Mouse (Mus musculus): ENCODE data around the gene Hoxb1. TPM values are rescaled to one million over a fixed set of nuclear protein-coding genes. Genes with fewer than 3 reads are reported as not detected.

Gene Hoxb1
- polyA plus RNA-seq, 1 experiment from 2014 or later, result 1.2 TPM

DNA sequence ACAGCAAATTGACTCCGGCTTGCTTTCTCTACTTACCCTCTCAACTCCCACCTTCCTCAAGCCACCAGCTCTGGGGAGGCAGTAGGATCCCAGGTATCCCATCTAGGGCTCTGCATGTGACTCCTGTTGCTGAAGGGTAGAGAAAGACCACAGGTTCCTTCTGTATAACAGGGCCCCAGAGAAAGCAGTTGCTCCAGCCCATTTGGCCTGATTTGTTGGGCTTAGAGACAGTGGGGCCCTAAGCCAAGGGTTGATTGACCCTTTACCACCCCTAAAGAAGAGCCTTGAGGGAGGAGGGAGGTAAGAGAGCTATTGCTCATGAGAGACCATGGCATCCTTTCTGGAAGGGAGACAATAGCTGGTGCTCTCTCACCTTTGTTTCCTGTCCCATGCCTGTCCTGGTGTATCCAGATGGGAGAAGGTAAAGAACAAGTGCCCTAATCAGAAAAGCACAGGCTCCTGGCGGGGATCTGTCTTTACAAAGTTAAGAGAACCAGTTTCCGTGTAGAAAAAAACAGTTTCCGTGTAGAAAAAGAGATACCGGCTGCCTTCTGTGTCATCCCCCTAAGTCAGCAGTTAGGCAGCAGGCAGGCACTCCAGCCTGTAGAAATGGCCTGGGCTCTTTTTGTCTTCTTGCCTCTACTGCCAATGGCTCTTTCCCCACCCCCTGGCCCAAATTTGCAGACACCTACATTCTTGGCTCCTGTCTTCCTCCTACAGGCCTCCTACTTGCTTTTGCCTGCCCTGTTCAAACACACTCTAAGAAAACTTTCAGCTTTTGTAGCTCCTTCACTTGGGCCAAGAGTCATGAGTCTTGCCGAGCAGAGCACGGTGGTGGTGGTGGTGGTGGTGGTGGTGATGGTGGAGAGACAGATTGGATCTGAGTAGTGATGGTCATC is 26.3 kb upstream of the Hoxb1 start:
- no peak overlapping the region for H3K27ac ChIP-seq (replicated peaks)
- H3K4me1 ChIP-seq, result peaks cover 4% of the 10 kb centered on the region; the same call in 1 of the 2 replicates
- no peak for DNase-seq (ENCODE audit: low spot score)
- 10% methylated on average over 7 of the region's 7 CpGs for WGBS
- peaks cover 100% of the 10 kb centered on the region for H3K27me3 ChIP-seq (replicated peaks; ENCODE audit: low read depth, poor library complexity, severe bottlenecking)
- no peaks in the 10 kb centered on the region for H3K36me3 ChIP-seq (replicated peaks)
- H3K4me3 ChIP-seq, result peak overlapping the region; percentile 49
- no peaks in the 10 kb centered on the region for H3K9me3 ChIP-seq

DNA sequence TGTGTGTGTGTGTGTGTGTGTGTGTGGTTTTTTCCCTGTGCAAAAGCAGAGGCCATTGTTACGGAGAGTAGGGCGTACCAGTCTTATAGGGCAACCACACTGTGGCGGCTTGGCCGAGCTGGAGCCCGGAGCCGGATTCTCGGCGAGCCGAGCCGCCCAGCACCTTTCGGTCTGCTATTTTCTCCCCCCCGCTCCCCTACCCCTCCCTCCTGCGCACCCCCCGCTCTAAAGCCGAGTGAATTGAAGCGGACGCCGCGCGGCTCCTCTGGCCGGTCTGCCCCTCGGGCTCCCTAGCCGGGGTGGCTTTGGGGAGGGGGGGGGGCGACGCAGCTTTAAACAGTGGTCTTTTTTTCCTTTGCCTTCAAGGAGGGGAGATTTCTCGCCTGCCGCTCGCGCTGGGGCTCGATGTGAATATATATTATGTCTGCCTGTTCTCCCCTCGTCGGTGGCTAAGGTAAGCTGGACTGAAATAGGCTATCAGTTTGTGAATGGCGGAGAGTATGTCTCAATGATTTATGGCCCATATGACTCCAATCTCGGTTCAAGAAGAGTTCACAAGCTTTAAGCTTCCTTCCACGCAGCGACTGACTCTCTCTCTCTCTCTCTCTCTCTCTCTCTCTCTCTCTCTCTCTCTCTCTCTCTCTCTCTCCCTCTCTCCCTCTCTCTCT is 24.7 kb upstream of the Hoxb1 start:
- Histone ChIP-seq H3K27me3 (replicated peaks; ENCODE audit: low read depth, poor library complexity, severe bottlenecking) (peaks cover 100% of the 10 kb centered on the region), H3K9me3 (no peaks in the 10 kb centered on the region), H3K36me3 (replicated peaks) (no peaks in the 10 kb centered on the region), H3K27ac (replicated peaks) (peak overlapping the region; percentile 63), H3K4me3 (peak overlapping the region; percentile 49), H3K4me1 (peaks cover 16% of the 10 kb centered on the region)
- peak; percentile 56 for DNase-seq (ENCODE audit: low spot score)
- under 1% methylated on average over 35 of the region's 36 CpGs for WGBS

DNA sequence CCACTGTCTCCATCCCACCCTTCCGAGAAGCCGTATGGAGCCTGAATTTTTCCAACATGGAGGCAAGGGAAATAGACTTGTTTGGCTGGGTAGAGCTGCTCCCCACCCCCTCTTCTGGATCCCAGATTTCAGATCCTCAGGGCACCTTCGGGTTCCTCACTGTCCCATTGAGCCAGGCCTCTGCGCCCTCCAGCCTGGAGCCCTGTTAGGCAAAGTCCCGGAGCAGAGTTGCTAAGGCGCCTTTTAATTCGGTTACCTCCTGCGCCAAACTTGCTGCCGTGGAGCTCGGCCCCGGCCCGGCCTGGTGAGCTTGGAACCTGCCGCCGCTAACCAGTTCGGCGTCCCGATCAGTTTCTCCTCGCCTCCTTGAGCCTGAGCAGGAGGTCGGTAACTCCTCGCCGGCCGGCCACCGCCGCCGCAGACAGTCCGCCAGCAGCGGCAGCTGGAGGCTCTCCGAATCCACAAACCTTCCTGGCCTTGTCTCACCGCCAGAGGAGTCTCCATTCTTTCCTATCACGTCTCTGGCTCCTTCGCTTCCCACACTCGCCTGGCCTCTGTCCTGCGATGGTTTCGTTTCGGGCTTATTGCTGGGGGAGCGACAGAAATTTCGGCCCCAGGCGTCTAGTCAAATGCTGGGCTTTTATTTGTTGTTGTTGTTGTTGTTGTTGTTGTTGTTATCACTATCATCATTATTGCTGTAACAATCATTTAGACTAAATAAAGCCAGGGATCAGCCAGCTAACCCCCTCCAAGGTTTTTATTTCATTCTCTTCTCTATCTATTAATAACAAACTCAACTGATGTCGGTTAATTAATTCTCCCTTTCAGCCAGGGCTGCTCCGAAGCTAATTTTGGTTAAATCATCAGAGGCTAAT is 23.6 kb upstream of the Hoxb1 start:
- Histone ChIP-seq H3K36me3 (replicated peaks) (no peaks in the 10 kb centered on the region), H3K4me1 (peaks cover 19% of the 10 kb centered on the region), H3K27ac (replicated peaks) (peak overlapping the region; percentile 63), H3K9me3 (no peaks in the 10 kb centered on the region), H3K27me3 (replicated peaks; ENCODE audit: low read depth, poor library complexity, severe bottlenecking) (peaks cover 100% of the 10 kb centered on the region), H3K4me3 (peak overlapping the region; percentile 49)
- peak; percentile 70 for DNase-seq (ENCODE audit: low spot score)
- under 1% methylated on average over 40 of the region's 40 CpGs for WGBS

DNA sequence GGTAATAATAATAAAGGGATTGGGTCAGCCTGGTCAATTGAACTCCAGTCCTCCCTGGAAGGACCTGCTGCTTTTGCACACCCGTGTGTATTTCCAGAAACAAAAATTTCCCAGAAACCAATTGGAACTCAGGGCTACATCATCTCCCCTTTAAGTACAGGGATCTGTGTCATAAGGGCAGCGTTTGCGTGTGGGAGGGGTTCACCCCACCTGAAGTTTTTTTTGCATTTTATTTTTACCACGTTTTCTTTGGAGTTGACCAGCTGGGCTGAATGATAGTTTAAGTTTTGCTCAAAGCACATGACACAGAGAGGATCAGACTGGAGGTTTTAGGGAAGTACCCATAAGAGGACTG is 23.0 kb upstream of the Hoxb1 start:
- peak; percentile 32 for DNase-seq (ENCODE audit: low spot score)
- Histone ChIP-seq H3K27ac (replicated peaks) (no peak overlapping the region), H3K9me3 (no peaks in the 10 kb centered on the region), H3K36me3 (replicated peaks) (no peaks in the 10 kb centered on the region), H3K4me1 (peaks cover 19% of the 10 kb centered on the region), H3K27me3 (replicated peaks; ENCODE audit: low read depth, poor library complexity, severe bottlenecking) (peaks cover 100% of the 10 kb centered on the region), H3K4me3 (peak overlapping the region; percentile 49)
- under 1% methylated on average over 4 of the region's 4 CpGs for WGBS

DNA sequence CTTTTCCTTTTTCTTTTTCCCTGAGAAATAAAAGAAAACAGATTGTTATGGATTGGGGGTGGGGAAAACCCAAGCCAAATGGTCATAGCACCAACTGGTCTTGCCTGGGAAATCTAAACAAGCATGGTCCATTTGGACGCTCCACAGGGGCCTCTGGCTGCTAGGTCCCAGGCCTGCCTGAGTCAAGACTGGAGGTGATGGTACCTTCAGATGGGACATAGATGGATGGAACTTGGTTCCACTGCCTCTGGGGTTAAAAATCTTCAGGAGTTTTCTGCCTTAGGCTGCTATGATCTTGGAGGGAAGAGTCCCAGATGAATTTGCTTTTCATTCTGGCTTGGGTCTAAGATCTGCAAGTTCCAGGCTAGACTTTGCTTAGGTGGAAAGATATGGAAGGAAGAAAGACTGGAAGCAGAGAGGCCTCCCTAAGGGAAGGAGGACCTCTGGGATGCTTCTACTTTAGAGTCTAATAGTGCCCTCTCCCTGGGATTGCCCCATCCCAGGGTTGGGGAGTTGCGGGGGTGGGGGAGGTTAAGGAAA is 22.3 kb upstream of the Hoxb1 start:
- WGBS, result 8% methylated on average over 2 of the region's 2 CpGs
- H3K27ac ChIP-seq (replicated peaks), result no peak overlapping the region; the same call in 1 of the 2 replicates
- no peaks in the 10 kb centered on the region for H3K9me3 ChIP-seq
- H3K27me3 ChIP-seq (replicated peaks; ENCODE audit: low read depth, poor library complexity, severe bottlenecking), result peaks cover 100% of the 10 kb centered on the region
- peak; percentile 33 for DNase-seq (ENCODE audit: low spot score)
- H3K4me3 ChIP-seq, result peak overlapping the region; percentile 49
- no peaks in the 10 kb centered on the region for H3K36me3 ChIP-seq (replicated peaks)
- H3K4me1 ChIP-seq, result peaks cover 19% of the 10 kb centered on the region

DNA sequence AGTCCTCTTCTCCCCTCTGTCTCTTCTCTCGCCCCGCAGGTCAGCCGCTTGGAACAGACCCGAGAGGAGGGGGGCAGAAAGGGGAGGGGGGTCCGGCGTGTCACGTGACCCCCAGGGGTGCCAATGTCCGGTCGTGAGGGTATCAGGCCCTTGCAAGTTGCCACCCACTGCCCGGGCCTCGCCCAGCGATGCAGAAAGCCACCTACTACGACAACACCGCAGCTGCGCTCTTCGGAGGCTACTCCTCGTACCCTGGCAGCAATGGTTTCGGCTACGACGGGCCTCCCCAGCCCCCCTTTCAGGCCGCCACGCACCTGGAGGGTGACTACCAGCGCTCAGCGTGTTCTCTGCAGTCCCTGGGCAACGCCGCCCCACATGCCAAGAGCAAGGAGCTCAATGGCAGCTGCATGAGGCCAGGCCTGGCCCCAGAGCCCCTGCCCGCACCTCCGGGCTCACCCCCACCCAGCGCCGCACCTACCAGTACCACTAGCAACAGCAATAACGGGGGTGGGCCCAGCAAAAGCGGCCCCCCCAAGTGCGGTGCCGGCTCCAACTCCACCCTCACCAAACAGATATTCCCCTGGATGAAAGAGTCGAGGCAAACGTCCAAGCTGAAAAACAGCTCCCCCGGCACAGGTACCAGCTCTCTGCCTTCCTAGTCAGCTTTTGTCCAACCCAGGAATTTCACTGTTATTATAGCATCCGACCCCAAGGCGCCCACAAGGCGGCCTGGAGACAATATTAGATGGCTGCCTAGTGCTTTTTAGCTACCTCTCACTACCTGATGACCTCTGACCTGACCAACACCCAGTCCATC is 21.3 kb upstream of the Hoxb1 start:
- peak; percentile 56 for DNase-seq (ENCODE audit: low spot score)
- Histone ChIP-seq H3K4me1 (peaks cover 19% of the 10 kb centered on the region), H3K27ac (replicated peaks) (0 out of 2 replicates have a peak overlapping the region, but pooled peaks have one; percentile 25), H3K27me3 (replicated peaks; ENCODE audit: low read depth, poor library complexity, severe bottlenecking) (peaks cover 100% of the 10 kb centered on the region), H3K9me3 (no peaks in the 10 kb centered on the region), H3K4me3 (peak overlapping the region; percentile 49), H3K36me3 (replicated peaks) (no peaks in the 10 kb centered on the region)
- WGBS, result under 1% methylated on average over 40 of the region's 40 CpGs

DNA sequence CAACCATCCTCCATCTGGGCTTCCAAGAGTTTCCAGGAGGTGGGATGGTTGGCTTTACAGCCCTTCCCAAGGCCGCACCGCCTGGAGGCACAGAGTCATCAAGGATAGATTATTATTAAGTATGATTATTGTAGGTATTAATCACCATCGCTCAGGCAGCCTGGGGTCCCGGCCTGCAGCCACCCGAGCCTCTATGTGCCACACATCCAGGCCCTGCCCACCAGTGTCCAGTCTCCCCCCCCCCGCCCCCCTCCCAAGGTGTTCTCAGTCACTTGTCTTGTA is 20.7 kb upstream of the Hoxb1 start:
- Histone ChIP-seq H3K4me3 (peak overlapping the region; percentile 49), H3K9me3 (no peaks in the 10 kb centered on the region), H3K36me3 (replicated peaks) (no peaks in the 10 kb centered on the region), H3K27ac (replicated peaks) (no peak overlapping the region), H3K4me1 (peaks cover 20% of the 10 kb centered on the region), H3K27me3 (replicated peaks; ENCODE audit: low read depth, poor library complexity, severe bottlenecking) (peaks cover 100% of the 10 kb centered on the region)
- WGBS, result 3% methylated on average over 6 of the region's 6 CpGs
- DNase-seq (ENCODE audit: low spot score), result peak; percentile 35

DNA sequence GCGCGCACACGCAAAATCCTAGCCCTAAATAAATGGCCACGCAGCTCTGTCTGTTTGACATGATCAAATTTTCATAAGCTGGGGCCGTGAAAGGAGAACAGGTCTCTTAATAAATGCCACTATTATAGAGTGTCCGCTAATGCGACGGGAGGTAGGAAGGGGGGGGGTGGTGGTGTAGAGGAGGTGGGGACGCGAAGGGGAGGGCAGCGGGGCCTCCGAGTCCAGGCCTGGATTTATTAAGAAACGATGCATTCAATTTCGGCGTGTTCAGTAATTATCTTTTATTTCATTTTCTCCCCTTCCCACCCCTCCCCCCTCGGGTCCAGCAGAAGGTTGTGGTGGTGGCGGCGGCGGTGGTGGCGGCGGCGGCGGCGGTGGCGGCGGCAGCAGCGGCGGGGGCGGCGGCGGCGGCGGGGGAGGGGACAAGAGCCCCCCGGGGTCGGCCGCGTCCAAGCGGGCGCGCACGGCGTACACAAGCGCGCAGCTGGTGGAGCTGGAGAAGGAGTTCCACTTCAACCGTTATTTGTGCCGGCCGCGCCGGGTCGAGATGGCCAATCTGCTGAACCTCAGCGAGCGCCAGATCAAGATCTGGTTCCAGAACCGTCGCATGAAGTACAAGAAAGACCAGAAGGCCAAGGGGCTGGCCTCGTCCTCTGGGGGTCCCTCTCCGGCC is 20.2 kb upstream of the Hoxb1 start:
- peak overlapping the region; percentile 63; the same call in 1 of the 2 replicates for H3K27ac ChIP-seq (replicated peaks)

DNA sequence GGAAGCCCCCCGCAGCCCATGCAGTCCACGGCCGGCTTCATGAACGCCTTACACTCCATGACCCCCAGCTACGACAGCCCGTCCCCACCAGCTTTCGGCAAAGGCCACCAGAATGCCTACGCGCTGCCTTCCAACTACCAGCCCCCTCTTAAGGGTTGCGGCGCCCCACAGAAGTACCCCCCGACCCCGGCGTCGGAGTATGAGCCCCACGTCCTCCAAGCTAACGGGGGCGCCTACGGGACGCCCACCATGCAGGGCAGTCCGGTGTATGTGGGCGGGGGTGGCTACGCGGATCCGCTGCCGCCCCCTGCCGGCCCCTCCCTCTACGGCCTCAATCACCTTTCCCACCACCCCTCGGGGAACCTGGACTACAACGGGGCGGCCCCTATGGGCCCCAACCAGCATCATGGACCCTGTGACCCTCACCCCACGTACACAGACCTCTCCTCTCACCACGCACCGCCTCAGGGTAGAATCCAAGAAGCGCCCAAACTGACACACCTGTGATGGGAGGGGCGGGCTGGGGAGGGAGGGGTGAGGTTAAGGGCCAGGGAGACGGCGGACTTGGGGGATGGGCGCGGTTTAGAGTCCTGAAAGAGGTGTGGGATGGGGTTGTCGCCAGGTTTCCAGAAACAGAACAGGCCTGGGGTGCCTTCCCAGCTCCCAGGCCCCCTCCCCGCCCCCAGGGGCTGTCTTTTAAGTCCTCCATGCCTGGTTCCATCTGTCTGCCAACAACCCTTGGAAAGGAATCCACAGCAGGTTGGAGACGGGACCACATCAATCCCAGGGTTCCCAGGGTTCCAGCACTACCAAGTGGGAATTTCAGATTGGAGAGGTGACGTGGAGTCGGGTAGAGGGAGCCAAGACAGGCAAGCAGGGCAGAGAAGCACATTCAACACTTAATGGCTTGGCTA is 19.4 kb upstream of the Hoxb1 start:
- no peaks in the 10 kb centered on the region for H3K9me3 ChIP-seq
- no peaks in the 10 kb centered on the region for H3K36me3 ChIP-seq (replicated peaks)
- peaks cover 100% of the 10 kb centered on the region for H3K27me3 ChIP-seq (replicated peaks; ENCODE audit: low read depth, poor library complexity, severe bottlenecking)
- peak overlapping the region; percentile 63 for H3K27ac ChIP-seq (replicated peaks)
- under 1% methylated on average over 45 of the region's 45 CpGs for WGBS
- H3K4me3 ChIP-seq, result peak overlapping the region; percentile 49
- peaks cover 20% of the 10 kb centered on the region for H3K4me1 ChIP-seq
- DNase-seq (ENCODE audit: low spot score), result peak; percentile 33

More for the DNA sequence above, 20.2 kb upstream of the Hoxb1 start:
- peak overlapping the region; percentile 49 for H3K4me3 ChIP-seq
- no peaks in the 10 kb centered on the region for H3K36me3 ChIP-seq (replicated peaks)
- H3K27me3 ChIP-seq (replicated peaks; ENCODE audit: low read depth, poor library complexity, severe bottlenecking), result peaks cover 100% of the 10 kb centered on the region
- WGBS, result under 1% methylated on average over 42 of the region's 56 CpGs
- no peaks in the 10 kb centered on the region for H3K9me3 ChIP-seq
- peaks cover 23% of the 10 kb centered on the region for H3K4me1 ChIP-seq
- DNase-seq (ENCODE audit: low spot score), result peak; percentile 62

DNA sequence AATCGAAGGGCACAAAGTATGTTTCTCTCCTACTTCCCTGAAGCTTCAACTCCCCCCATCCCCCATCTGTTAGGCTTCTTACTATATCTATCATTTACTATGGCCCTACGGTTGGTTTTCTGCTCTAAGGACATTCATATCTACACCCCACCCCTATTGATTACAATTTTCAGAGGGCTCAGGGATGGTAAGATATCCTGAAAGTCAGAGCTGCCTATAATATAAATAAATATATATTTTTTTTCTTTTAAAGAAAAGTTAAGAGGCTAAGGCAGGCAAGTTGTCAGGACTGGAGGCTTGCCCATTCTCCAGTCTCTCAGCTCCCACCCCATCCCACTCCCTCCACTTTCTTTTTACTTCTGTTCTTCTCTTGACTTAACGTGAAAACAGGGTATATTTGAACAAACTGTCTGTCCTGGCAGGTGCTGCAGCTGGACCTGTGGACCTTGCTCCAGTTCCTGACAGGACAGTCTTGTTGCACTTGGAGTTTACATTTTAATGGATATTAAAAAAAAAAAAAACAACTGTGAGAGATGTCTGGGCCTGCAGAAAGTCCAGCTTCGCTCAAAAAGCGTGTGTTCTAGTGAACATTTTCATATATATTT is 18.5 kb upstream of the Hoxb1 start:
- H3K27ac ChIP-seq (replicated peaks), result no peak overlapping the region
- peak; percentile 14 for DNase-seq (ENCODE audit: low spot score)

More for the DNA sequence above, 18.5 kb upstream of the Hoxb1 start:
- Histone ChIP-seq H3K4me3 (peak overlapping the region; percentile 49), H3K27me3 (replicated peaks; ENCODE audit: low read depth, poor library complexity, severe bottlenecking) (peaks cover 100% of the 10 kb centered on the region), H3K9me3 (no peaks in the 10 kb centered on the region), H3K36me3 (replicated peaks) (no peaks in the 10 kb centered on the region), H3K4me1 (peaks cover 20% of the 10 kb centered on the region)
- 11% methylated on average over 5 of the region's 5 CpGs for WGBS

Measured in embryonic facial prominence, embryonic 10.5 days (tissue).